Mouse (Mus musculus) frontal cortex, postnatal 36 days (tissue): ENCODE measurements at regions not wholly inside any gene's neighbourhood (a gene's known extent, or its start where the extent isn't known, plus 50 kb on each side); places are given as distances from the start of the nearest gene placed in this dataset.
"Not testable (repeated sequence)": the region's sequence is repeated elsewhere in the genome, so short reads cannot be mapped to it uniquely, and the experiment has no call there.

Experiments
- DNase-seq, 2 experiments: peaks; one replicate each; pipeline ENCODE4 v3.0.0; 2022; ENCODE audit warnings: low spot score in 2 of 2

GRCm38 (mm10) chr12:119708715-119709114, 236.9 kb upstream of the Tmem196 start:
- not testable (repeated sequence) for DNase-seq

- DNase-seq = no peak
Measured at GRCm38 (mm10) chr12:119730789-119731188, 214.8 kb upstream of the Tmem196 start.

DNA sequence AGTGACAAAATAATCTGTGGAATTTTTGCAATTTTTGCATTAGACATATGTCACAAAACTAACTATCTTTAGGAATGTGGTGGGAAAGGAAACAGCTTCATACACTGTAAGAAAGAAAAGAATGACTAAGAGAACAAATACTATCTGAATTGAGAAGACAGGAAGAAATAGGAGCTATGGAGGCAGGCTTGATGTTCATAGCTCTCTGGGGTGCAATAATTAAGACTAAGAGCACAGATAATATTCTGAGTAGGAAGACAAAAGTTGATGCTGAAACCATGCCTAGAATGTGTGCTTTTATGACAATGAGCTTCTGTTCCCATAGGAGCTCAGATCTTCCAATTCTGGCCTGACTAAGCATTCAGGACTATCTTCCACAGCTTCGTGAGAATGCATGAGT, 183.0 kb upstream of the Tmem196 start:
- no peak for DNase-seq

DNA sequence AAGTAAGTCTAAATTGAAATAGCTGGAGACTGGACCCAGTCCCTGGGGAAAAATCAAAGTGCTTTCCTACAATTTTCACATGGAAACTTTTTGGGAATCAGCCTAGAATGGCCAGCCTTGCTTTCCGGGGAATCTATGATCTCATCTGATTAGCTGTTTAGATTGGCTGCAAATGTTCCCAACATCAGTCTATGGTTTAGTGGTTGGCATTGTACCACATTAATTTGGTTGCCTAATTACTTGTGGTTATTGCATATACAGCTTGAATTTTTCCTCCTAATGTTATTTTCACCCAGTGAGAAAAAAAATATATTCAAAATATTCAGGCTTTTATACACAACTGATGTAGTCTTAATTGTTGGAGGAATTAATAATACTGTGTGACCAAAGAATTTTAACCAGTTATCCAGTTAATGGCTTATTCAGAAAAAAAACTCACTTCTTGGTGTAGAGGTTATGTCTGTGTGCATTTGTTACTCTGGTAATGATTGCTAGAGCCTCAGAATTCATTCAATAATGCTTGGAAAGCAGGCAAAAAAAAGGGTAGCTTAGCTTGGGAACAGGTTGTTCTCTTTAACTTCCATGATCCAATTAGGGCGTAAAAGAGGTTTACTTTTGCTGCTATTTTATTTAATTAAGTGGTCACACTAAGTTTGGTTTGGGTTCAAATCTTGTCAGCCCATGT, 182.2 kb upstream of the Tmem196 start:
- no peak for DNase-seq

DNA sequence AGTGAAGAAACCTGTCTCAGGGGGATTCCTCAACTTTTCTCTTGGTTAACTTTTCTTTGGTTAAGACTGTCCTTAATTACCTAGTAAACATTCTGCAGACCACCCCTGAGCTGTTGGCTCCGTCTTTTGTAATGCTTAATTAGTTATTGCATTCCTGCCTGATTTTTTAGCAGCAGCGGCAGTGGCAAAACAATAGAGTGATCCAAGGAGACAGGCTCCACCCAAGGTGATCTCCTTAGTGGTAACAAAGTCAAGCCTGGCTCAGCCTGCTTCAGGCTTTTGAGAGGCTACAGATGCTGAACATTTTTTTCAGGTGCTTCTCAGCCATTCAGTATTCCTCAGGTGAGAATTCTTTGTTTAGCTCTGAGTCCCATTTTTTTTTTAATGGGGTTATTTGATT, 168.1 kb upstream of the Tmem196 start:
- DNase-seq = no peak

DNA sequence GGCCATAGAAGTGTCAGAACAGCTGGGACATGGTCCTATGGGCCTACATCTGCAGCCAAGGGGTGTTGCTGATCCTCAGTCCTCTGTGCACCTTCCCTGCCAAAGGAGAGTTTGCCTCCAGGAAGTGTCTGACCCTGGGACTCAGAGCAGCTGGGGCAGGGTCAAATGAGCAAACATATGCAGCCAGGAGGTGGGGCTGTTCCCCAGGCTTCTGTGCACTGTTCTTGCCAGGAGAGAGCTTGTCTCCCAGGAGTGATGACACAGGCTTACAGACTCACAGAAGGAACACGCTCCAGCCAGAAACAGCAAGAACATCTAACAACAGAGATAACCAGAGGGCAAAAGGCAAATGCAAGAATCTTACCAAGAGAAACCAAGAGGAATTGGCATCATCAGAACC, 137.9 kb upstream of the Tmem196 start:
- DNase-seq = no peak

DNA sequence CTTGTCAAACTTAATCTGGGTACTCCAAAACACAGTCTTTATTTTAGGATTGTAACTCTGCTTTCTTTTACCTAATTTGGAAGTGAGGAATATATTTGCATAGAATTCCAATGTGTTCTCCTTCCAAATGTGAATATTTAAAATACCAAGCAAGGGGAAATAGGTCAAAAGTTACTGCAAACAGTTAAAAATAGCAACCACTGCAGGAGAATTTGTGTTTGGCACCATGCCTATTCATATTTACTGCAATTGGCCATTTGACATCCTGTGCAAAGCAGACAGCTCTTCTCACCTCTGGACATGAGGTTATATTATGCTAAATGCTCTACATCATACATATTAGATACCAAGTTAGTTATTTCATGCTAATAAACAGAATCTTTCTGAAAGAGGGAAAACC, 129.4 kb upstream of the Tmem196 start:
- DNase-seq = no peak

GRCm38 (mm10) chr12:119839119-119839518, 106.5 kb upstream of the Tmem196 start:
- peak; percentile 2 to 13 for DNase-seq

- DNase-seq = no peak
Measured at GRCm38 (mm10) chr12:119881744-119882143, 63.9 kb upstream of the Tmem196 start.

DNA sequence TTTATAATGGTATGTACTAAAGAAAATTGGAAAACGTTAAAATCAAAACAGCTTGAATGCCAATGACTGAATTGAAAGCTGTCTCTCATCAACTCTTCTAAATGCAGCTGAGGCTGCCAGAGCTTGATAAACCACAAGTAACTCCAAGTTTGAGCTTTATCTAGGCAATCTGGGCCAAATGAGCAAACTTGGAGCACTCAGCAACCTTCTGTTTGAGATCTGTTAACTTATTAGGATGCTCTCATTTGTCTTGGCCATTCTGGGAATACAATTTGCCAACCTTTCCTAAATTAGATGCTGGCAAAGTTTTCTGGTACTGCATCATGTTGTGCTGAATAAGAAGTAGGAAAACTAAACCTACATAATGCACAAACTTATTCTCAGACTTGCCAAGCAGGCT, 55.6 kb upstream of the Tmem196 start:
- DNase-seq = no peak
